Mouse (Mus musculus) myocyte (in vitro differentiated cells): ENCODE measurements around the gene Chrdl2. TPM values are rescaled to one million over a fixed set of nuclear protein-coding genes. Genes with fewer than 3 reads are reported as not detected.

Source experiments
- H3K27me3 ChIP-seq: one replicate; pipeline ENCODE4 v1.6.1; 2011; ENCODE audit not compliant: control insufficient read depth, insufficient read depth, insufficient read length
- H3K36me3 ChIP-seq: one replicate; pipeline ENCODE4 v1.6.1; 2011; ENCODE audit not compliant: control insufficient read depth, insufficient read depth
- H3K4me2 ChIP-seq: one replicate; pipeline ENCODE4 v1.6.1; 2011; ENCODE audit warnings: low read depth, control low read depth
- H3K4me3 ChIP-seq: one replicate; pipeline ENCODE4 v1.5.1; 2011; ENCODE audit warnings: mild to moderate bottlenecking, control low read depth, moderate library complexity
- H3K79me2 ChIP-seq: one replicate; pipeline ENCODE4 v1.6.1; 2011; ENCODE audit not compliant: control insufficient read depth, insufficient read depth
- H3ac ChIP-seq: one replicate; pipeline ENCODE4 v1.6.1; 2011; ENCODE audit not compliant: control insufficient read depth, insufficient read length
- CEBPB ChIP-seq: IDR thresholded peaks from 2 replicates; pipeline ENCODE4 v1.6.1; 2011; ENCODE audit warnings: mild to moderate bottlenecking, moderate library complexity; ENCODE audit not compliant: poor library complexity, insufficient read depth, severe bottlenecking
- E2F4 ChIP-seq: IDR thresholded peaks from one replicate; pipeline ENCODE4 v1.6.1; 2011; ENCODE audit warnings: mild to moderate bottlenecking, control low read depth, moderate library complexity; ENCODE audit not compliant: insufficient read depth
- MAX ChIP-seq: IDR thresholded peaks from one replicate; pipeline ENCODE4 v1.6.1; 2011; ENCODE audit warnings: low read depth, mild to moderate bottlenecking, control low read depth
- MYOD1 ChIP-seq, 3 experiments: IDR thresholded peaks; one replicate each; pipeline ENCODE4 v1.6.1; 2011; ENCODE audit warnings: control low read depth in 2 of 3, low read depth in 2 of 3, mild to moderate bottlenecking in 2 of 3, moderate library complexity in 1 of 3; ENCODE audit not compliant: insufficient read length in 2 of 3, control insufficient read depth in 1 of 3
- MYOG ChIP-seq, 3 experiments: IDR thresholded peaks; one replicate each; pipeline ENCODE4 v1.6.1; 2011; ENCODE audit warnings: control low read depth in 2 of 3, low read depth in 2 of 3, mild to moderate bottlenecking in 2 of 3; ENCODE audit not compliant: insufficient read length in 2 of 3, control insufficient read depth in 1 of 3, insufficient read depth in 1 of 3
- POLR2A ChIP-seq: IDR thresholded peaks from one replicate; pipeline ENCODE4 v1.6.1; 2011; ENCODE audit warnings: low read depth, mild to moderate bottlenecking, control low read depth, moderate library complexity; ENCODE audit not compliant: insufficient read length
- POLR2AphosphoS2 ChIP-seq: IDR thresholded peaks from one replicate; pipeline ENCODE4 v1.6.1; 2011; ENCODE audit warnings: low read depth, control low read depth; ENCODE audit not compliant: insufficient read length
- REST ChIP-seq: IDR thresholded peaks from one replicate; pipeline ENCODE4 v1.6.1; 2011; ENCODE audit warnings: mild to moderate bottlenecking, control low read depth, moderate library complexity; ENCODE audit not compliant: insufficient read depth, insufficient read length
- SRF ChIP-seq: IDR thresholded peaks from one replicate; pipeline ENCODE4 v1.6.1; 2011; ENCODE audit warnings: low read depth; ENCODE audit not compliant: control insufficient read depth, insufficient read length
- TCF12 ChIP-seq: IDR thresholded peaks from one replicate; pipeline ENCODE4 v1.6.1; 2011; ENCODE audit warnings: mild to moderate bottlenecking, control low read depth; ENCODE audit not compliant: poor library complexity, insufficient read depth, severe bottlenecking
- TCF3 ChIP-seq: IDR thresholded peaks from one replicate; pipeline ENCODE4 v1.6.1; 2011; ENCODE audit warnings: low read depth, control low read depth; ENCODE audit not compliant: insufficient read length
- USF1 ChIP-seq: IDR thresholded peaks from one replicate; pipeline ENCODE4 v1.6.1; 2011; ENCODE audit warnings: low read depth, mild to moderate bottlenecking, control low read depth, moderate library complexity
- polyA plus RNA-seq: library from polyadenylated mRNA; unstranded; fragments of >200 nt; fragmentation: generic; extraction: Trizol; gene quantifications from one replicate; pipeline ENCODE4 v1.2.1, GENCODE M21; 2012; ENCODE audit warnings: missing spikeins

Chrdl2 gene
- polyA plus RNA-seq, 1 experiment = not detected

GRCm38 (mm10) chr7:100034815-100035463 is 29.0 kb downstream of the Chrdl2 start:
- Histone ChIP-seq H3K36me3 (no peaks in the 10 kb centered on the region), H3ac (no peak overlapping the region), H3K4me3 (no peak overlapping the region), H3K4me2 (no peak overlapping the region), H3K27me3 (peaks cover 14% of the 10 kb centered on the region), H3K79me2 (no peaks in the 10 kb centered on the region)
- TF ChIP-seq USF1 (no peak), TCF3 (no peak), MYOD1 (IDR thresholded peaks at IDR 0.05; ENCODE audit: control insufficient read depth in 1 of 3, insufficient read length in 2 of 3, low read depth in 2 of 3) (no peak), E2F4 (no peak), MAX (no peak), POLR2AphosphoS2 (no peak), POLR2A (no peak), REST (no peak), TCF12 (no peak), CEBPB (no peak), MYOG (IDR thresholded peaks at IDR 0.05; ENCODE audit: control insufficient read depth in 1 of 3, insufficient read depth in 1 of 3, insufficient read length in 2 of 3, low read depth in 2 of 3) (no peak)

GRCm38 (mm10) chr7:100036050-100036449 is 30.1 kb downstream of the Chrdl2 start:
- TF ChIP-seq POLR2AphosphoS2 (no peak), TCF3 (no peak), SRF (no peak), MYOG (IDR thresholded peaks at IDR 0.05; ENCODE audit: control insufficient read depth in 1 of 3, insufficient read depth in 1 of 3, insufficient read length in 2 of 3, low read depth in 2 of 3) (no peak), E2F4 (no peak), CEBPB (no peak), USF1 (no peak), POLR2A (no peak), TCF12 (no peak), REST (no peak), MAX (no peak), MYOD1 (IDR thresholded peaks at IDR 0.05; ENCODE audit: control insufficient read depth in 1 of 3, insufficient read length in 2 of 3, low read depth in 2 of 3) (no peak)
- peaks cover 14% of the 10 kb centered on the region for H3K27me3 ChIP-seq
- H3K4me2 ChIP-seq = no peak overlapping the region
- no peaks in the 10 kb centered on the region for H3K36me3 ChIP-seq
- no peak overlapping the region for H3K4me3 ChIP-seq
- no peak overlapping the region for H3ac ChIP-seq
- no peaks in the 10 kb centered on the region for H3K79me2 ChIP-seq

GRCm38 (mm10) chr7:100036495-100036894 is 30.5 kb downstream of the Chrdl2 start:
- H3K4me3 ChIP-seq = no peak overlapping the region
- no peaks in the 10 kb centered on the region for H3K79me2 ChIP-seq
- no peak overlapping the region for H3ac ChIP-seq
- peaks cover 14% of the 10 kb centered on the region for H3K27me3 ChIP-seq
- no peak overlapping the region for H3K4me2 ChIP-seq
- TF ChIP-seq POLR2A (no peak), E2F4 (no peak), POLR2AphosphoS2 (no peak), REST (no peak), MAX (no peak), MYOG (IDR thresholded peaks at IDR 0.05; ENCODE audit: control insufficient read depth in 1 of 3, insufficient read depth in 1 of 3, insufficient read length in 2 of 3, low read depth in 2 of 3) (no peak)
- no peaks in the 10 kb centered on the region for H3K36me3 ChIP-seq

GRCm38 (mm10) chr7:100042120-100042519 is 36.1 kb downstream of the Chrdl2 start:
- no peaks in the 10 kb centered on the region for H3K79me2 ChIP-seq
- no peak overlapping the region for H3ac ChIP-seq
- H3K4me3 ChIP-seq = no peak overlapping the region
- peaks cover 13% of the 10 kb centered on the region for H3K27me3 ChIP-seq
- H3K36me3 ChIP-seq = no peaks in the 10 kb centered on the region
- no peak overlapping the region for H3K4me2 ChIP-seq
- TF ChIP-seq TCF3 = no peak
- no peak for TF ChIP-seq TCF12
- TF ChIP-seq MAX = no peak
- no peak for TF ChIP-seq MYOG (IDR thresholded peaks at IDR 0.05; ENCODE audit: control insufficient read depth in 1 of 3, insufficient read depth in 1 of 3, insufficient read length in 2 of 3, low read depth in 2 of 3)
- TF ChIP-seq POLR2A = no peak

GRCm38 (mm10) chr7:100043096-100043495 is 37.1 kb downstream of the Chrdl2 start:
- peaks cover 13% of the 10 kb centered on the region for H3K27me3 ChIP-seq
- TF ChIP-seq TCF12 (no peak), USF1 (no peak), MYOG (IDR thresholded peaks at IDR 0.05; ENCODE audit: control insufficient read depth in 1 of 3, insufficient read depth in 1 of 3, insufficient read length in 2 of 3, low read depth in 2 of 3) (no peak), REST (no peak), TCF3 (no peak), POLR2A (no peak), SRF (no peak), POLR2AphosphoS2 (no peak), MAX (no peak), E2F4 (no peak), MYOD1 (IDR thresholded peaks at IDR 0.05; ENCODE audit: control insufficient read depth in 1 of 3, insufficient read length in 2 of 3, low read depth in 2 of 3) (no peak)
- no peak overlapping the region for H3ac ChIP-seq
- H3K4me3 ChIP-seq = no peak overlapping the region
- H3K4me2 ChIP-seq = no peak overlapping the region
- no peaks in the 10 kb centered on the region for H3K79me2 ChIP-seq
- H3K36me3 ChIP-seq = no peaks in the 10 kb centered on the region
